Mouse (Mus musculus): ENCODE results near the gene Gm2974.
"Not testable (repeated sequence)": the region's sequence is repeated elsewhere in the genome, so short reads cannot be mapped to it uniquely, and the experiment has no call there.

Gm2974 gene

DNA sequence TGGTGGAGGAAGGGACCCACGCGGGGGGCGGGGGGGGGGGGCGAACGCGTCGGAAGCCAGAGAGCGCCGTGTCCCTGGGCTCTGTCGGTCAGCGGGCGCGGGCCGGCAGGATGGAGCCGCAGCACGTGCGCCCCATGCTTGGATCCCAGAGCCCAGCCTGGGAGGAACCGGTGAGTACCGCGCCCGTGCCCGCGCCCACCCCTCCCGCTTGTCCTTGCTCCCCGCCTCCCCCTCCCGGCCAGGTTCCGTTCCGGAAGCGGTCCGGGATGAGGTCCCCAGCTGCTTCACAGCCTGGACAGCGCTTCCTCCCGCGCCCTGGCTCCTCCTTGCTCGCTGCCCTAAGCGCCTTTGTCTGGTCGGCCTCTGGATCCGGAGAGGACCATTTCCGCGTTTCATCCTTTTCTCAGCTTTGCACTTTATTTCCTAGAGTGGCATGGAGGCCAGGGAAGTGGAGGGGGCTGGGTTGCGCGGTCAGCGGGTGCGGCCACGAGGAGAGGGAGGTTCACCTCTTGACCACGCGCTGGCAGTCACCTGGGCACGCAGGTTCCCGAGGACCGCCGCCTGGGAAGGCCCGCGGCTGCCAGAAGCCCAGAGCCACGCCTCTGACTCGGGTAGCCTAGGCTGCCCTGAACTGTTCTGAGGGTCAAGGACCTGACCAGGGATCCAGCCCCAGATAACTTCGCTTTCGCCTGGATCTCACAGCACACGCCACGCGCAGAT is at the start of gene Gm2974:
Gene Gm2974 (plus strand): TSS at position 86 of the 720 bp plus-strand sequence.
- peak; percentile 0 for DNase-seq

DNA sequence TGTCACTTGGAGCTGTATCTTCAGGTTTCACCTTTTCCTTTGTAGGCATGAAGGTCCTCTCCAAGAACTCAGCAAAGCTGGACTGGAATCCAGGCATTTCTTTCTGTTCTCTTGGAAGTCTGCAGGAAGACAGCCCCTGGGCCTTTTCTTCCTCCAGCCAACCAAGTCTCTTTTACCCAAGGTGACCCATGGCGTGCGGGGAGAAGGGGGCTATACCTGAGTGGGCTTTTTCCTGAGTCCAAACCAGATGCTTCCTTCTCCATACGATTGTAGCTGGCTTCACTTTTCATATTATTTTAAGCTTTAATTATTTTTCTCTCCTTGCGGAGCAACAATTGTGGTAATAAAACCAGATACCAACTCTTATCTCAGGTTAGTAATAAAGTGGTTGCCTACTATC is 40.7 kb upstream of the Gm2974 start:
- not testable (repeated sequence) for DNase-seq

DNA sequence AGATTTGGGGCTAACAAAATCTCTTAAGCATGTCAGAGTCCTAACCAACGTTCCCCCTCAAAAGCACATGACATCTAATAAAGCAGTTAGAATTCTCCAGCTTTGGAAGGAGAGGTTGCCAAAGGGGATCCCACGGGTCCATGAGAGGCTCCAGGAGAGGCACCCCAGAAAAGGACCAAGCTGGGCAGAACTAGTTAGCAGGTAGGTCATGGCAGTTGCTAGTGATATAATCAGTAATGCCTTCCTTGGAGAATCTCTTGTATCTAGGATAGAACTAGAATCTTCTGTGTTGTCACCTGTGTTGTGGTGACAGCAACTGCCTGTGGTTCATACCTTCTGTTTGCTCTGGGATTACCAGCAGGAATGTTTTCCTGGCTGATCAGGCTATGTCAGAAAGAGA is 17.6 kb upstream of the Gm2974 start, which contains the start of gene Gm3127:
Gene Gm3127 (plus strand): TSS at position 301 of the 400 bp plus-strand sequence.
- DNase-seq, result not testable (repeated sequence)

DNA sequence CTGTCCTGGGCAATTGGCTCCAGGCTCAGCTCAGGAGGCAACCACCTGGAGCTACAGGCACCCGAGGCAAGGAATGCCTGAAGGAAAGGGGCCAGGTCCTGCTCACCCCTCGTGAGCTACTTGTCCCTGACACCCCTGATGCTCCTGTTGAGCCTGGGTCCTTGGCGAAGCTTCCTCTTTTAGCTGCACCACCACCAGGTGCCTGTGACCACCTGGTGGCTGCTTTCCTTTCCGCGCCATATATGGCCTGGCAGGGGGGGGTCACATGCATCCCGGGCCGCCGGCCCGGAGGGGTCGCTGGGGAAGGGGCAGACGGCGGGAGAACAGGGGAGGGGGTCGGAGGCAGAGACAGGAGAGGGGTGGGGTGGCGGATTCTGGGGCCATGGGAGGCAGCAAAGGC is 346 bp upstream of the Gm2974 start:
- DNase-seq, result not testable (repeated sequence)

DNA sequence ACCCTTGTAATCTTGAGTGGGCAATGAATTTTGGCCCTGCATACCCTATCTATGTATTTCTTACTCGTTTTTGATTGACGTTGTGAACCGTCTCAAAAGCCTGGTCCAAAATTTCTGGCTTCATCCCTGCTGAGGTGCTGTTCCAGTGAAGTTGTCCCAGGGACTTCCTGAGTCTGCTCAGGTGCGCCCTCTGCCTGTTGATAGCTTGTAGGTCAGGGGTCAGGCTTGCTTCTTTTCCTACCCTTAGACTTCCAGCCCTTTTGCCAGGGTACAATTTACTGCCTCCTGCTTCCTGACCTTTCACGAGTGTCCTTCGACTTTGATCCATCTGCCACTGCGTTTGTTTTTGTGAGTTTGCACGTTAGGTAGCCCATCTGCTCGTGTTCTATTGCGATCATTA is 999 bp downstream of the Gm2974 start:
- DNase-seq, result not testable (repeated sequence)

DNA sequence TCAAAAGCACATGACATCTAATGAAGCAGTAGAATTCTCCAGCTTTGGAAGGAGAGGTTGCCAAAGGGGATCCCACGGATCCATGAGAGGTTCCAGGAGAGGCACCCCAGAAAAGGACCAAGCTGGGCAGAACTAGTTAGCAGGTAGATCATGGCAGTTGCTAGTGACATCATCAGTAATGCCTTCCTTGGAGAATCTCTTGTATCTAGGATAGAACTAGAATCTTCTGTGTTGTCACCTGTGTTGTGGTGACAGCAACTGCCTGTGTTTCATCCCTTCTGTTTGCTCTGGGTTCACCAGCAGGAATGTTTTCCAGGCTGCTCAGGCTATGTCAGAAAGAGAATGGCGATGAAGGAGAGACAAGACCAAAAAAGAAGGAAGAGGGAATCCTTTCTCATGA is 67.0 kb downstream of the Gm2974 start, which contains the start of gene Gm3138:
Gene Gm3138 (plus strand): TSS at position 301 of the 400 bp plus-strand sequence.
- DNase-seq, result not testable (repeated sequence)
